Mouse (Mus musculus): ENCODE results near the gene Fam206a. TPM values are rescaled to one million over a fixed set of nuclear protein-coding genes. Genes with fewer than 3 reads are reported as not detected.

Gene Fam206a
- 13.1 and 14.6 TPM in 2 replicates for total RNA-seq (2021)
- long read RNA-seq, full-length matches to known transcripts, result 1 of 2 reads
- long read RNA-seq, partial matches to known transcripts, result 0 of 2 reads
- long read RNA-seq, other reads (novel, unspliced or antisense), result 1 of 2 reads

- peak; percentile 97 for DNase-seq
Measured at GRCm38 (mm10) chr4:56801907-56802668, at the start of gene Fam206a, which contains the start of gene Elp1. Gene Fam206a (plus strand): TSS chr4:56802345. Gene Elp1 (minus strand): TSS chr4:56802331.

- no peak for DNase-seq
Measured at GRCm38 (mm10) chr4:56756021-56756420, 46.1 kb upstream of the Fam206a start.

GRCm38 (mm10) chr4:56756966-56757600 lies 45.1 kb upstream of the Fam206a start:
- no peak for DNase-seq

GRCm38 (mm10) chr4:56757693-56758092 lies 44.5 kb upstream of the Fam206a start:
- DNase-seq, result no peak

- DNase-seq, result no peak
Measured at GRCm38 (mm10) chr4:56767861-56768284, 34.3 kb upstream of the Fam206a start.

GRCm38 (mm10) chr4:56768913-56769312 lies 33.2 kb upstream of the Fam206a start:
- DNase-seq, result no peak

GRCm38 (mm10) chr4:56771065-56771464 lies 31.1 kb upstream of the Fam206a start:
- no peak for DNase-seq

- no peak for DNase-seq
Measured at GRCm38 (mm10) chr4:56791373-56791772, 10.8 kb upstream of the Fam206a start.

- DNase-seq, result no peak
Measured at GRCm38 (mm10) chr4:56802669-56803150, 565 bp downstream of the Fam206a start.

GRCm38 (mm10) chr4:56809050-56809449 lies 6.9 kb downstream of the Fam206a start:
- no peak for DNase-seq

GRCm38 (mm10) chr4:56811642-56812041 lies 9.5 kb downstream of the Fam206a start:
- no peak for DNase-seq

- DNase-seq, result no peak
Measured at GRCm38 (mm10) chr4:56812096-56812495, 10.0 kb downstream of the Fam206a start.

- DNase-seq, result no peak
Measured at GRCm38 (mm10) chr4:56815131-56815530, 13.0 kb downstream of the Fam206a start.

- no peak for DNase-seq
Measured at GRCm38 (mm10) chr4:56820017-56820550, 17.9 kb downstream of the Fam206a start.

- peak; percentile 41 for DNase-seq
Measured at GRCm38 (mm10) chr4:56824231-56824630, 22.1 kb downstream of the Fam206a start.

- no peak for DNase-seq
Measured at GRCm38 (mm10) chr4:56828932-56829331, 26.8 kb downstream of the Fam206a start.

- DNase-seq, result peak; percentile 16
Measured at GRCm38 (mm10) chr4:56829511-56829921, 27.4 kb downstream of the Fam206a start.

GRCm38 (mm10) chr4:56831013-56831609 lies 29.0 kb downstream of the Fam206a start:
- DNase-seq, result no peak

- DNase-seq, result peak; percentile 14
Measured at GRCm38 (mm10) chr4:56831998-56832397, 29.9 kb downstream of the Fam206a start.

GRCm38 (mm10) chr4:56837661-56838060 lies 35.5 kb downstream of the Fam206a start:
- DNase-seq, result peak; percentile 47

GRCm38 (mm10) chr4:56840297-56840696 lies 38.2 kb downstream of the Fam206a start:
- no peak for DNase-seq

- DNase-seq, result no peak
Measured at GRCm38 (mm10) chr4:56842501-56842900, 40.4 kb downstream of the Fam206a start.

Data from adrenal gland, postnatal 25 days (tissue).